Mouse (Mus musculus) midbrain, embryonic 14.5 days (tissue): ENCODE data around the gene Lgals1. TPM values are rescaled to one million over a fixed set of nuclear protein-coding genes. Genes with fewer than 3 reads are reported as not detected.

Experiments
- ATAC-seq: fragments of 200-750 bp; cut with Nextera tagmentation; 2 replicates; pipeline ENCODE4 v1.8.0; 2017; ENCODE audit warnings: moderate number of reproducible peaks, moderate library complexity; ENCODE audit not compliant: low FRiP score, low TSS enrichment
- DNase-seq: peaks from one replicate; pipeline ENCODE4 v3.0.0-alpha.2; 2015
- H3K27ac ChIP-seq: fragments of 300-500 bp; sonication (generic); replicated peaks from 2 replicates; pipeline ENCODE4 v1.5.1; 2014; ENCODE audit warnings: mild to moderate bottlenecking, low read depth, low read length, moderate library complexity
- H3K27me3 ChIP-seq: fragments of 300-500 bp; sonication (generic); 2 replicates; pipeline ENCODE4 v1.6.1; 2014; ENCODE audit warnings: low read length, control low read depth, mixed read lengths; ENCODE audit not compliant: control insufficient read depth, insufficient read depth
- H3K36me3 ChIP-seq: fragments of 300-500 bp; sonication (generic); 2 replicates; pipeline ENCODE4 v1.6.1; 2014; ENCODE audit warnings: low read length, control low read depth; ENCODE audit not compliant: control insufficient read depth, insufficient read depth
- H3K4me1 ChIP-seq: fragments of 300-500 bp; sonication (generic); 2 replicates; pipeline ENCODE4 v1.6.1; 2014; ENCODE audit warnings: mild to moderate bottlenecking, antibody characterized with exemption, low read length, control low read depth; ENCODE audit not compliant: control insufficient read depth, insufficient read depth
- H3K4me2 ChIP-seq: fragments of 300-500 bp; sonication (generic); 2 replicates; pipeline ENCODE4 v1.6.1; 2014; ENCODE audit warnings: mild to moderate bottlenecking, low read length, moderate library complexity
- H3K4me3 ChIP-seq: fragments of 300-500 bp; sonication (generic); replicated peaks from 2 replicates; pipeline ENCODE4 v1.5.1; 2014; ENCODE audit warnings: low read depth, low read length
- H3K9ac ChIP-seq: fragments of 300-500 bp; sonication (generic); replicated peaks from 2 replicates; pipeline ENCODE4 v1.6.1; 2014; ENCODE audit warnings: mild to moderate bottlenecking, low read length, moderate library complexity
- H3K9me3 ChIP-seq: fragments of 300-500 bp; sonication (generic); 2 replicates; pipeline ENCODE4 v1.6.1; 2016; ENCODE audit warnings: low read length, control low read depth, mixed read lengths; ENCODE audit not compliant: control insufficient read depth
- WGBS: fragments of 180-500 bp; shearing (Covaris S2); extraction: QIAGEN DNeasy Blood & Tissue Kit; methylation state at CpG from one replicate; pipeline ENCODE4 v1.1.7; 2014; 5-methylcytosine and 5-hydroxymethylcytosine counted together
- polyA plus RNA-seq: library from polyadenylated mRNA; unstranded; fragments of >200 nt; fragmentation: Nextera tagmentation; extraction: Ambion mirVana; gene quantifications from 2 replicates; pipeline ENCODE4 v1.2.1, GENCODE M21; 2014

The Lgals1 gene
- polyA plus RNA-seq, 1 experiment from 2014 or later, result 101 TPM

DNA sequence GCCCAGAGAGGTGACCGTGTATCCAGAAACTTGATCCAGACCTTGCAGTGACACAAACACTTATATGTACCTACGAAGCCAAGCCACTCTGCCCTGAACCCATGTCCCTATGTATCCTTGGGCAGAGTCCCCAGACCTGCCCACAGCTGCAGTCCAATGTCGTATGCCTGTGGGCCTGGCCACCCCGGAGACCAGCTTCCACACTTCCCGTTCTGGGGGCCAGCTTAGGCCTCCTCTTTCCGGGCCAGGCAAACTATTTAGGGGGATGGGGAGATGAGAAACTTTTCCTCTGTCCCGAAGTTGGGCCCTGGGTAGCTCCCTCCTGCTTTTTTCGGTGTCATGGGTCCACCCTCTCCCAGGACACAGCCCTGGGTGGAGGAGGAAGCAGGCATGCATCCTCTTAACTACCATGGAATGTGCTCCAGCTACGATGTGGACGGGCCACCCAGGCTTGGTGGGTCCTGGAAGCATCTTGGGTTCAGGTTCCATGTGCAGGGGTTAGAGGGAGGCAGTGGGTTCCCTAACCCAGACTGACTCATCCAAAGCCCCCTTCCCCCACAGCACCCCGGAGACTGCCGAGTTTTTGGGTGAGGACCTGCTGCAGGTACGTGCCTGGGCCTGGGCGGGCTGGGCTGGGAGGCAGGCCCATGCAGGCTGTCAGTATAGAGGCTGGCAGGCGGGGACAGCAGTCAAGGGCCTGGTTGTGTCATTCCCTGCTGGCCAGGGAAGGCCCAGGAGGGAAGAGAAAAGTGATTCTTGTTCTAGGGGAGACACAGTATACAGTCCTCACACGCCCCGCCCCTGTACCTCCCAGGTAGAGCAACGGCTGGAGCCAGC is 25.7 kb upstream of the Lgals1 start:
- Histone ChIP-seq H3K36me3 (no peaks in the 10 kb centered on the region), H3K9me3 (no peaks in the 10 kb centered on the region), H3K4me1 (peaks cover 8% of the 10 kb centered on the region; the same call in 1 of the 2 replicates), H3K27me3 (peaks cover 11% of the 10 kb centered on the region; the same call in 1 of the 2 replicates), H3K27ac (no peak overlapping the region), H3K9ac (no peak overlapping the region), H3K4me3 (peak overlapping the region; percentile 45; the same call in 1 of the 2 replicates), H3K4me2 (peak overlapping the region; percentile 85; the same call in 1 of the 2 replicates)
- WGBS, result 21% methylated on average over 18 of the region's 18 CpGs
- ATAC-seq, result no peak
- DNase-seq, result no peak

DNA sequence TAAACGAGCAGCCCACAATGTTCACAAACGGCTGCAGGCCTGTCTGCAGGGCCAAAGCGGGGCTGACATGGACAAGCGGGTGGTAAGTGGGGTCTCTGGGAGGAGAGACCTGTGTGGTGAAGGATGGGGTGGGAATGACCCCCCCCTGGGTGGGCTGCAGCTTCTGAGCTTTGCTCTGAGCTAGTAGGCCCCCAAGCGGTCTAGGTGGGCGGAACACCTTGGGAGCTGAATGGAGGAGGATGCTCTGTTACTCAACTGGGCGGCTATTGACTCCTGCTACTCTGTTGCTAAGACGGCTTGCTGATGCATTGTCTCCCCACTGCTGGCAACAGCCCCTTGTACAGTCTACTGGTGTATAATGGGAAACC is 25.1 kb upstream of the Lgals1 start:
- peaks cover 8% of the 10 kb centered on the region; the same call in 1 of the 2 replicates for H3K4me1 ChIP-seq
- ATAC-seq (no peak), DNase-seq (no peak)
- H3K36me3 ChIP-seq, result no peaks in the 10 kb centered on the region
- H3K4me3 ChIP-seq, result no peak overlapping the region
- H3K4me2 ChIP-seq, result no peak overlapping the region
- H3K9me3 ChIP-seq, result no peaks in the 10 kb centered on the region
- no peak overlapping the region for H3K9ac ChIP-seq
- no peak overlapping the region for H3K27ac ChIP-seq
- peaks cover 11% of the 10 kb centered on the region; the same call in 1 of the 2 replicates for H3K27me3 ChIP-seq
- 38% methylated on average over 8 of the region's 8 CpGs for WGBS

DNA sequence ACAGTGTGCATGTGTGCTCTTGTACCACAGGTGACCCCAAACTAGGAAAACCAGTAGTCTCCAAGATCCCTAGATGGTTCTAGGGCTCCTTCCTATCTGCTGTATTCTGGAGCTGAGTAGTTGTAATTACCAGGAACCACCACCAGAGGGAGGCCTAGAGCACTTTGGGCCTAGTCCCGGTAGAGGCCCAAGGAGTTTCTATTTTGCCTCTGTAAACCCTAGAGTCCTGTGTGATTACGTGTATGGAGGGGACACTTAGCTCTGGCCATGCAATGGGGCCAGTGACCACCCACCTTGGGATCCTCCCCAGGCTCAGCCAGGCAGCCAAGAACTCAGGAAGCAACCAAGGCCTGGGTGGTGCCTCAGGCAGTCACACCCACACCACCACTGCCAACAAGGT is 23.3 kb upstream of the Lgals1 start:
- peak; percentile 37; the same call in 1 of the 2 replicates for ATAC-seq
- no peak overlapping the region for H3K4me3 ChIP-seq
- H3K27ac ChIP-seq, result no peak overlapping the region
- peaks cover 8% of the 10 kb centered on the region; the same call in 1 of the 2 replicates for H3K4me1 ChIP-seq
- H3K36me3 ChIP-seq, result no peaks in the 10 kb centered on the region
- DNase-seq, result peak; percentile 89
- H3K9me3 ChIP-seq, result no peaks in the 10 kb centered on the region
- no peak overlapping the region for H3K4me2 ChIP-seq
- peaks cover 11% of the 10 kb centered on the region; the same call in 1 of the 2 replicates for H3K27me3 ChIP-seq
- H3K9ac ChIP-seq, result no peak overlapping the region
- 11% methylated on average over 2 of the region's 2 CpGs for WGBS

DNA sequence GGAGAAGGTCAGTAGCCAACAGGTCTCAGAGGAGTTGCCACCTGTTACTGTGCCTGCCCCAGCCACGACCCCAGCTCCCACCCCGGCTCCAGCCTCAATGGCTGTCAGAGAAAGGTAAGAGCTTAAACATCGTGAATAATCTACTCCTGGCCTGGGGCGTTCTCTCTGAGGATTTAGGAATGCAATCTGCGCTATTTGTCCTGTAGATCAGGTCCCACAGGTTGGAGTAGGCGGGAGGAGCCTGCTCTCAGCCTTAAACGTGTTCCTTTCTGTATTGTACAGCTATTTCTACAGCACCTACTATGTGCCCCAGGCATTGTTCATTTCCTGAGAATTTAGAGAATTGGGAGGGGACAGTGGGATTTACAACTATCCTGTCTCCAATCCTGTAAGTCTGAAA is 18.1 kb upstream of the Lgals1 start:
- H3K9ac ChIP-seq, result no peak overlapping the region
- H3K4me3 ChIP-seq, result no peak overlapping the region
- ATAC-seq, result no peak
- H3K27ac ChIP-seq, result no peak overlapping the region
- H3K27me3 ChIP-seq, result no peaks in the 10 kb centered on the region
- H3K4me2 ChIP-seq, result no peak overlapping the region
- H3K9me3 ChIP-seq, result no peaks in the 10 kb centered on the region
- DNase-seq, result no peak
- H3K36me3 ChIP-seq, result no peaks in the 10 kb centered on the region
- peaks cover 5% of the 10 kb centered on the region; the same call in 1 of the 2 replicates for H3K4me1 ChIP-seq
- 87% methylated on average over 7 of the region's 7 CpGs for WGBS

DNA sequence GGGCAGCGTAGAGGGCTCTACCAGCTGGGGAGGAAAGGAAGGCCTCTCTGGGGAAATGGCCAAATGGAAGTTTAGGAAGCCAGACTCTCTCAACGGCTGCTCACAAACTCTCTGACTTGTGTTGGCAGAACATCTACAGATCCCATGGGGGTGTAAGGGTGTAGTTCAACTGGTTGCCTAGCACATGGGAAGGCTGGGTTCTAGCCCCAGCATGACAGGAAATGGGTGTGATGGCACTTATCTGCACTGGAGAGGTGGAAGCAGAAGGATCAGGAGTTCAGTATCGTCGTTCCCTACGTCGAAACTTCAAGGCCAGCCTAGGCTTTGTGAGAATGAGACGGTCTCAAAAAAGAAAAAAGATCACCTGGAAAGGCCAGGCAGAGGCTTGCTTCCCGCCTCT is 17.5 kb upstream of the Lgals1 start:
- no peaks in the 10 kb centered on the region for H3K27me3 ChIP-seq
- DNase-seq (no peak), ATAC-seq (no peak)
- no peak overlapping the region for H3K4me3 ChIP-seq
- no peaks in the 10 kb centered on the region for H3K9me3 ChIP-seq
- no peaks in the 10 kb centered on the region for H3K36me3 ChIP-seq
- no peak overlapping the region for H3K4me2 ChIP-seq
- H3K27ac ChIP-seq, result no peak overlapping the region
- WGBS, result 91% methylated on average over 8 of the region's 8 CpGs
- no peak overlapping the region for H3K9ac ChIP-seq
- peaks cover 5% of the 10 kb centered on the region; the same call in 1 of the 2 replicates for H3K4me1 ChIP-seq

DNA sequence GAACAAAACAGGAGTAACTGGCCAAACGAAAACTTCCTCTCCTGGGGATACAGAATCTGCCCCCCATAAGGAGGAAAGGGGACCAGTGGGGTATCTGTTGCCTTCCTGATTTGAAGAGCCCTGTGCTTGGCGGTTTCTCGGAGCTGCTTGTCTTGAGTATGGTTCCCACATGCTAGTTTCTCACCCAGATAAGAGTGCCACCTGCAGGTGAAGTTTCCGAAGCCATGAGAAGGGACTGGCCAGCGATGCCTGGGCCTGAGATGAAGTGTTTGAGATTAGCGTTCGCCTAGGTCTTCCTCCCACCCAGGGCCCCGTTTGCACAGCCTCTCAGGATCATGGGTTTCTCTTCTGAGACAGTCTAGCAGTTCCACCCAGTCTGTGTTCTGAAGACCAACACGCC is 14.5 kb upstream of the Lgals1 start:
- ATAC-seq, result no peak
- 32% methylated on average over 9 of the region's 9 CpGs for WGBS

DNA sequence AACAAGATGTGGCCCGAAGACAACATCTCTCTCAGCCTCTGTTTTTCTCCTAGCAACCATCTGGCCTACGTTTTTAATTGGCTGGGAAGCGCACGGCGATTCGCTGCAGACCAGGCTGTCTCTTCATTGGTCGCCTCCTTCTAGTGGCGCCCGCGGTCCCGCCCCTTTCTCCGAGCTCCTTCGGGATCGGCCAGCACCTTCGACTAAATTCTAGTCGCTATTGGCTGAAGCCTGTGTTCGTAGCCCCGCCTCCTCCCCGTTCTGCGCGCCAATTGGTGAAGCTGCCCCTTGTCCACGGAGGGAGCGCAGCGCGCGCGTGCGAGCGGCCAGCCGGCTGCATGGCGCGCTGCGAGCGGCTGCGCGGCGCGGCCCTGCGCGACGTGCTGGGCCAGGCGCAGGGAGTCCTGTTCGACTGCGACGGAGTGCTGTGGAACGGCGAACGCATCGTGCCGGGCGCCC is 12.9 kb upstream of the Lgals1 start, which contains the start of gene Pdxp:
Pdxp (plus strand) TSS at position 288 of the 459 bp plus-strand sequence.
- Histone ChIP-seq H3K27me3 (no peaks in the 10 kb centered on the region), H3K4me3 (peak within 1 kb of the TSS; percentile 77), H3K4me2 (peak within 1 kb of the TSS; percentile 87), H3K36me3 (peaks cover 8% of the 10 kb centered on the region; the same call in 1 of the 2 replicates), H3K4me1 (peaks cover 26% of the 10 kb centered on the region), H3K9ac (peak within 1 kb of the TSS; percentile 84), H3K9me3 (no peaks in the 10 kb centered on the region), H3K27ac (peak within 1 kb of the TSS; percentile 96)
- DNase-seq (peak; percentile 99), ATAC-seq (peak; percentile 92)
- under 1% methylated on average over 51 of the region's 51 CpGs for WGBS

More for the DNA sequence above, 14.5 kb upstream of the Lgals1 start:
- Histone ChIP-seq H3K27ac (no peak overlapping the region), H3K36me3 (no peaks in the 10 kb centered on the region), H3K4me1 (peaks cover 26% of the 10 kb centered on the region), H3K9me3 (no peaks in the 10 kb centered on the region), H3K27me3 (no peaks in the 10 kb centered on the region), H3K4me2 (no peak overlapping the region), H3K4me3 (no peak overlapping the region), H3K9ac (no peak overlapping the region)
- peak; percentile 73 for DNase-seq

DNA sequence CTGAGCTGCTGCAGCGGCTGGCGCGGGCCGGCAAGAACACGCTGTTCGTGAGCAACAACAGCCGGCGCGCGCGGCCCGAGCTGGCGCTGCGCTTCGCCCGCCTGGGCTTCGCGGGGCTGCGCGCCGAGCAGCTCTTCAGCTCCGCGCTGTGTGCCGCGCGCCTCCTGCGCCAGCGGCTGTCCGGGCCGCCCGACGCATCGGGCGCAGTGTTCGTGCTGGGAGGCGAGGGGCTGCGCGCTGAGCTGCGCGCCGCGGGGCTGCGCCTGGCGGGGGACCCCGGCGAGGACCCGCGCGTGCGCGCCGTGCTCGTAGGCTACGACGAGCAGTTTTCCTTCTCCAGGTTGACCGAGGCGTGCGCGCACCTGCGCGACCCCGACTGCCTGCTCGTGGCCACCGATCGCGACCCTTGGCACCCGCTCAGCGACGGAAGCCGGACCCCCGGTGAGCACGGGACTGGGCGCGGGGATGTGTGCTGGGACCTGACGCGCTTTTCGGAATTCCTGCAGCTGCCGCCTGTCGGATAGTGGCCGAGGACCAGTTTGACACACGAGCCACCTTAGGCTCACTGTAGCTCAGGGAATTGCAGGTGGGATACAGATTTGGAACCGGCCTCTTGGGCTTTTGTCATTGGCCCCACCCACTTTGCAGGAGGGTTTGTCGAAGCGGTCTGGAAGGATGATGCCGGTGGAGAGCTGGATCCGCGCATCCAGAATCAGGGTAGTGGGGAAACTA is 12.3 kb upstream of the Lgals1 start:
- Histone ChIP-seq H3K36me3 (peaks cover 14% of the 10 kb centered on the region), H3K4me2 (peak overlapping the region; percentile 87), H3K27me3 (no peaks in the 10 kb centered on the region), H3K4me3 (peak overlapping the region; percentile 77), H3K9me3 (no peaks in the 10 kb centered on the region), H3K27ac (peak overlapping the region; percentile 96), H3K4me1 (peaks cover 26% of the 10 kb centered on the region), H3K9ac (peak overlapping the region; percentile 84)
- peak; percentile 87 for DNase-seq
- ATAC-seq, result peak; percentile 74
- WGBS, result under 1% methylated on average over 85 of the region's 87 CpGs
